Mouse (Mus musculus) E14TG2a.4 (cell line): ENCODE measurements at regions not wholly inside any gene's neighbourhood (a gene's known extent, or its start where the extent isn't known, plus 50 kb on each side); places are given as distances from the start of the nearest gene placed in this dataset.

ENCODE experiments used
- H3K27me3 ChIP-seq: 2 replicates; pipeline ENCODE4 v1.6.1; 2014; ENCODE audit warnings: low read length, control low read depth; ENCODE audit not compliant: insufficient read depth
- H3K36me3 ChIP-seq: 2 replicates; pipeline ENCODE4 v1.6.1; 2014; ENCODE audit warnings: low read length, control low read depth; ENCODE audit not compliant: insufficient read depth
- H3K4me1 ChIP-seq: replicated peaks from 2 replicates; pipeline ENCODE4 v1.6.1; 2014; ENCODE audit warnings: low read depth, low read length, control low read depth
- H3K4me3 ChIP-seq: replicated peaks from 2 replicates; pipeline ENCODE4 v1.5.1; 2014; ENCODE audit warnings: mild to moderate bottlenecking, low read length
- H3K9me3 ChIP-seq: 2 replicates; pipeline ENCODE4 v1.6.1; 2014; ENCODE audit warnings: low read length, control low read depth
- CTCF ChIP-seq: conservative IDR thresholded peaks from 2 replicates; pipeline ENCODE4 v1.5.1; 2014; ENCODE audit warnings: low read length
- NANOG ChIP-seq: IDR thresholded peaks from 2 replicates; pipeline ENCODE4 v1.6.1; 2014; ENCODE audit warnings: borderline replicate concordance, low read length, mixed read lengths
- POU5F1 ChIP-seq: IDR thresholded peaks from 2 replicates; pipeline ENCODE4 v1.6.1; 2014; ENCODE audit warnings: low read length, borderline replicate concordance

- Histone ChIP-seq H3K4me3 (no peak overlapping the region), H3K27me3 (no peaks in the 10 kb centered on the region), H3K9me3 (no peaks in the 10 kb centered on the region), H3K4me1 (no peaks in the 10 kb centered on the region), H3K36me3 (no peaks in the 10 kb centered on the region)
- TF ChIP-seq POU5F1 = no peak
- TF ChIP-seq CTCF = no peak
- TF ChIP-seq NANOG = no peak
These were observed 341.1 kb upstream of the Actbl2 start for GRCm38 (mm10) chr13:110913687-110914086.

- no peaks in the 10 kb centered on the region for H3K36me3 ChIP-seq
- no peaks in the 10 kb centered on the region for H3K27me3 ChIP-seq
- no peaks in the 10 kb centered on the region for H3K4me1 ChIP-seq
- H3K4me3 ChIP-seq = no peak overlapping the region
- TF ChIP-seq NANOG = no peak
- no peak for TF ChIP-seq CTCF
- TF ChIP-seq POU5F1 = no peak
- no peaks in the 10 kb centered on the region for H3K9me3 ChIP-seq
These were observed 339.7 kb upstream of the Actbl2 start for GRCm38 (mm10) chr13:110915161-110915560.

- H3K4me3 ChIP-seq = no peak overlapping the region
These were observed 330.9 kb upstream of the Actbl2 start for GRCm38 (mm10) chr13:110923936-110924335.

GRCm38 (mm10) chr13:110924897-110925296, 329.9 kb upstream of the Actbl2 start:
- TF ChIP-seq NANOG = no peak
- no peak for TF ChIP-seq POU5F1
- TF ChIP-seq CTCF = no peak
- H3K4me1 ChIP-seq = no peaks in the 10 kb centered on the region
- H3K27me3 ChIP-seq = no peaks in the 10 kb centered on the region
- H3K4me3 ChIP-seq = no peak overlapping the region
- H3K36me3 ChIP-seq = no peaks in the 10 kb centered on the region
- H3K9me3 ChIP-seq = no peaks in the 10 kb centered on the region

More at GRCm38 (mm10) chr13:110923936-110924335, 330.9 kb upstream of the Actbl2 start:
- H3K27me3 ChIP-seq = no peaks in the 10 kb centered on the region
- H3K36me3 ChIP-seq = no peaks in the 10 kb centered on the region
- H3K4me1 ChIP-seq = no peaks in the 10 kb centered on the region
- no peaks in the 10 kb centered on the region for H3K9me3 ChIP-seq
- TF ChIP-seq POU5F1 = no peak

GRCm38 (mm10) chr13:110928143-110928542, 326.7 kb upstream of the Actbl2 start:
- no peak overlapping the region for H3K4me3 ChIP-seq
- no peaks in the 10 kb centered on the region for H3K9me3 ChIP-seq
- no peaks in the 10 kb centered on the region for H3K4me1 ChIP-seq
- no peaks in the 10 kb centered on the region for H3K36me3 ChIP-seq
- no peaks in the 10 kb centered on the region for H3K27me3 ChIP-seq
- no peak for TF ChIP-seq NANOG
- no peak for TF ChIP-seq POU5F1
- TF ChIP-seq CTCF = no peak

GRCm38 (mm10) chr13:110928894-110929293, 325.9 kb upstream of the Actbl2 start:
- H3K9me3 ChIP-seq = no peaks in the 10 kb centered on the region
- TF ChIP-seq POU5F1 (no peak), NANOG (no peak), CTCF (no peak)
- H3K4me1 ChIP-seq = no peaks in the 10 kb centered on the region
- no peak overlapping the region for H3K4me3 ChIP-seq
- no peaks in the 10 kb centered on the region for H3K27me3 ChIP-seq
- no peaks in the 10 kb centered on the region for H3K36me3 ChIP-seq

GRCm38 (mm10) chr13:110929579-110929978, 325.2 kb upstream of the Actbl2 start:
- TF ChIP-seq CTCF (no peak), NANOG (no peak), POU5F1 (no peak)
- Histone ChIP-seq H3K27me3 (no peaks in the 10 kb centered on the region), H3K36me3 (no peaks in the 10 kb centered on the region), H3K4me1 (no peaks in the 10 kb centered on the region), H3K9me3 (no peaks in the 10 kb centered on the region), H3K4me3 (no peak overlapping the region)

GRCm38 (mm10) chr13:110941587-110941986, 313.2 kb upstream of the Actbl2 start:
- no peak for TF ChIP-seq CTCF
- TF ChIP-seq NANOG = no peak
- no peak for TF ChIP-seq POU5F1
- H3K4me3 ChIP-seq = no peak overlapping the region

GRCm38 (mm10) chr13:110942986-110943644, 311.7 kb upstream of the Actbl2 start:
- Histone ChIP-seq H3K36me3 (no peaks in the 10 kb centered on the region), H3K4me3 (no peak overlapping the region), H3K4me1 (no peaks in the 10 kb centered on the region), H3K27me3 (no peaks in the 10 kb centered on the region), H3K9me3 (no peaks in the 10 kb centered on the region)
- no peak for TF ChIP-seq POU5F1
- TF ChIP-seq CTCF = no peak
- no peak for TF ChIP-seq NANOG

More at GRCm38 (mm10) chr13:110941587-110941986, 313.2 kb upstream of the Actbl2 start:
- Histone ChIP-seq H3K27me3 (no peaks in the 10 kb centered on the region), H3K36me3 (no peaks in the 10 kb centered on the region), H3K9me3 (no peaks in the 10 kb centered on the region), H3K4me1 (no peaks in the 10 kb centered on the region)
